Mouse (Mus musculus) cortical plate, adult 2 months (tissue): Measurements from ENCODE around the gene 1700007K13Rik. TPM values are rescaled to one million over a fixed set of nuclear protein-coding genes. Genes with fewer than 3 reads are reported as not detected.
"Not testable (repeated sequence)": the region's sequence is repeated elsewhere in the genome, so short reads cannot be mapped to it uniquely, and the experiment has no call there.

Source experiments
- H3K27ac ChIP-seq: fragments of 200-500 bp; 2 replicates; pipeline ENCODE4 v1.5.1; 2012; ENCODE audit warnings: low read length, control low read depth, inconsistent platforms; ENCODE audit not compliant: insufficient read depth
- H3K4me1 ChIP-seq: fragments of 200-500 bp; 2 replicates; pipeline ENCODE4 v1.6.1; 2011; ENCODE audit warnings: low read length; ENCODE audit not compliant: control insufficient read depth, insufficient read depth
- H3K4me3 ChIP-seq: fragments of 200-500 bp; 2 replicates; pipeline ENCODE4 v1.5.1; 2011; ENCODE audit warnings: mild to moderate bottlenecking, low read length, control low read depth; ENCODE audit not compliant: insufficient read depth
- CTCF ChIP-seq: fragments of 200-500 bp; IDR thresholded peaks from 2 replicates; pipeline ENCODE4 v1.5.1; 2011; ENCODE audit warnings: mild to moderate bottlenecking, control low read depth, low read length; ENCODE audit not compliant: insufficient read depth; ENCODE audit errors: extremely low read depth
- POLR2A ChIP-seq: fragments of 200-500 bp; IDR thresholded peaks from 2 replicates; pipeline ENCODE4 v1.6.1; 2011; ENCODE audit warnings: mild to moderate bottlenecking, low read length, control low read depth; ENCODE audit not compliant: insufficient read depth; ENCODE audit errors: extremely low read depth
- polyA plus RNA-seq: library from polyadenylated mRNA; depleted of rRNA; stranded (reverse); fragments of >200 nt; gene quantifications from 2 replicates; pipeline ENCODE4 v1.2.3, GENCODE M21; 2012; rRNA removed

Gene 1700007K13Rik
- polyA plus RNA-seq = 2.7 and 4.4 TPM in 2 replicates

- TF ChIP-seq CTCF (no peak), POLR2A (no peak)
- Histone ChIP-seq H3K4me3 (no peak within 1 kb of the TSS), H3K27ac (no peak within 1 kb of the TSS), H3K4me1 (peaks cover 4% of the 10 kb centered on the region; the same call in 1 of the 2 replicates)
These were observed at the start of gene 1700007K13Rik for GRCm38 (mm10) chr2:28465836-28466518. Gene 1700007K13Rik (minus strand): TSS chr2:28466332.

- Histone ChIP-seq H3K4me1 (peaks cover 18% of the 10 kb centered on the region), H3K4me3 (peak overlapping the region; percentile 69), H3K27ac (no peak overlapping the region)
- TF ChIP-seq POLR2A (no peak), CTCF (peak; percentile 89)
These were observed 48.4 kb upstream of the 1700007K13Rik start for GRCm38 (mm10) chr2:28514489-28514888.

- peak overlapping the region; percentile 69 for H3K4me3 ChIP-seq
- peaks cover 15% of the 10 kb centered on the region for H3K4me1 ChIP-seq
- peak overlapping the region; percentile 54; the same call in 1 of the 2 replicates for H3K27ac ChIP-seq
- TF ChIP-seq CTCF = no peak
- TF ChIP-seq POLR2A = no peak
These were observed 47.6 kb upstream of the 1700007K13Rik start for GRCm38 (mm10) chr2:28513431-28514370.

- H3K4me3 ChIP-seq = peak within 1 kb of the TSS; percentile 69
- H3K4me1 ChIP-seq = peaks cover 13% of the 10 kb centered on the region
- peak within 1 kb of the TSS; percentile 54; the same call in 1 of the 2 replicates for H3K27ac ChIP-seq
- TF ChIP-seq CTCF (peak; percentile 16; the same call in 1 of the 2 replicates), POLR2A (no peak)
These were observed 46.8 kb upstream of the 1700007K13Rik start, which contains the start of gene Ralgds for GRCm38 (mm10) chr2:28512798-28513401. Gene Ralgds (plus strand): TSS chr2:28513125.

- not testable (repeated sequence) for H3K27ac ChIP-seq, H3K4me3 ChIP-seq, H3K4me1 ChIP-seq
These were observed 45.5 kb upstream of the 1700007K13Rik start for GRCm38 (mm10) chr2:28511600-28511999.

GRCm38 (mm10) chr2:28506291-28506690 is 40.2 kb upstream of the 1700007K13Rik start:
- H3K4me1 ChIP-seq = no peaks in the 10 kb centered on the region
- no peak overlapping the region for H3K4me3 ChIP-seq
- no peak for TF ChIP-seq CTCF
- TF ChIP-seq POLR2A = no peak
- no peak overlapping the region for H3K27ac ChIP-seq

GRCm38 (mm10) chr2:28505795-28506194 is 39.7 kb upstream of the 1700007K13Rik start, which contains the start of gene Gm10134:
Gene Gm10134 (plus strand): TSS chr2:28506095.
- TF ChIP-seq CTCF (no peak), POLR2A (no peak)
- H3K4me3 ChIP-seq = no peak within 1 kb of the TSS
- no peaks in the 10 kb centered on the region for H3K4me1 ChIP-seq
- H3K27ac ChIP-seq = no peak within 1 kb of the TSS

- Histone ChIP-seq H3K27ac (no peak overlapping the region), H3K4me1 (no peaks in the 10 kb centered on the region), H3K4me3 (no peak overlapping the region)
- TF ChIP-seq CTCF (no peak), POLR2A (no peak)
These were observed 38.5 kb upstream of the 1700007K13Rik start for GRCm38 (mm10) chr2:28504676-28505075.

- no peak for TF ChIP-seq POLR2A
- no peak for TF ChIP-seq CTCF
- H3K4me3 ChIP-seq = no peak overlapping the region
- H3K27ac ChIP-seq = no peak overlapping the region
- no peaks in the 10 kb centered on the region for H3K4me1 ChIP-seq
These were observed 36.9 kb upstream of the 1700007K13Rik start for GRCm38 (mm10) chr2:28502987-28503386.

GRCm38 (mm10) chr2:28498431-28498830 is 32.3 kb upstream of the 1700007K13Rik start:
- TF ChIP-seq CTCF = no peak
- no peak for TF ChIP-seq POLR2A
- H3K4me3 ChIP-seq = no peak overlapping the region

More at GRCm38 (mm10) chr2:28498431-28498830, 32.3 kb upstream of the 1700007K13Rik start:
- no peaks in the 10 kb centered on the region for H3K4me1 ChIP-seq
- H3K27ac ChIP-seq = no peak overlapping the region
